In genomic region chr3:146135417-146135816, GRCm38 (mm10) we compare ENCODE assay signal across 1 mouse cellular context.
TF ChIP-seq lines count a peak whose summit lies in the region.

No protein-coding gene starts in this region.

TF ChIP-seq in CH12.LX, 34 proteins besides CTCF, POLR2A, EP300 and RAD21:
- peak; percentile 9; the same call in 1 of the 2 replicates for TF ChIP-seq HCFC1 (IDR thresholded peaks at IDR 0.05; ENCODE audit: low read depth, low read length)
- no peak for TF ChIP-seq NRF1 (IDR thresholded peaks at IDR 0.05; ENCODE audit: low read depth, low read length)
- no peak for TF ChIP-seq JUND (conservative IDR thresholded peaks at IDR 0.05; ENCODE audit: low read depth, low read length)
- no peak for TF ChIP-seq ZMIZ1 (IDR thresholded peaks at IDR 0.05; ENCODE audit: low read depth, low read length)
- TF ChIP-seq RCOR1 (conservative IDR thresholded peaks at IDR 0.05; ENCODE audit: low read depth, low read length): no peak
- peak; percentile 71 for TF ChIP-seq ELF1 (IDR thresholded peaks at IDR 0.05; ENCODE audit: low read depth, low read length)
- peak; percentile 39; the same call in 1 of the 2 replicates for TF ChIP-seq IRF4 (IDR thresholded peaks at IDR 0.05; ENCODE audit: low read depth, low read length)
- TF ChIP-seq PAX5 (IDR thresholded peaks at IDR 0.05; ENCODE audit: low read length): no peak
